Mouse (Mus musculus): ENCODE measurements around the gene Zfp661. TPM values are rescaled to one million over a fixed set of nuclear protein-coding genes. Genes with fewer than 3 reads are reported as not detected.
"Not testable (repeated sequence)": the region's sequence is repeated elsewhere in the genome, so short reads cannot be mapped to it uniquely, and the experiment has no call there.

Zfp661 gene
- polyA plus RNA-seq, 1 experiment = 4.1 TPM

DNA sequence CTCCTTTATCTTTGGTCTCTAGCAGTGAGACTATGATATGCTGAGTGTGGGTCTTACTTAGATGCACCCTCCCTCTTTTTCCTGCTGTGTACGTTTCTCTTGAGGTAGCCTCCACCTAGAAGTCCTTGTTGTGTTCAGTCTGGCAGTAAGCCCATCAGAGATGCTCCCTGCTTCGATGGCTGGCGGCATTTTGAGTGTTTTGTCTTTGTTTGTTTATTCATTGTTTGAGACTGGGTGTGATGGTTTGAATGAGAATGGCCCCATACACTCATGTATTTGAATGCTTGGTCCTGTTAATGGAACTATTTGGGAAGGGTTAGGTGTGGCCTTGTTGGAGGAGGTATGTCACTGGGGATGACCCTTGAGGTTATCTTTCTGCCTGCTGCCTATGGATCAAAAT is 18.3 kb upstream of the Zfp661 start:
- no peak for TF ChIP-seq CTCF (conservative IDR thresholded peaks at IDR 0.05; ENCODE audit: insufficient read depth, insufficient read length, low read depth, low read length)
- TF ChIP-seq POLR2A (IDR thresholded peaks at IDR 0.05; ENCODE audit: low read depth, low read length) = no peak
- no peak overlapping the region for H3K27ac ChIP-seq (ENCODE audit: insufficient read depth, low read depth, low read length)
- peaks cover 4% of the 10 kb centered on the region for H3K36me3 ChIP-seq (ENCODE audit: control insufficient read depth, insufficient read depth, low read length)
- DNase-seq = no peak
- no peak overlapping the region for H3K4me3 ChIP-seq (ENCODE audit: insufficient read depth, low read depth, low read length)
- H3K27me3 ChIP-seq (replicated peaks; ENCODE audit: control insufficient read depth, insufficient read depth, low read length) = no peaks in the 10 kb centered on the region
- WGBS = 95% methylated on average over 3 of the region's 3 CpGs
- peaks cover 3% of the 10 kb centered on the region; the same call in 1 of the 2 replicates for H3K4me1 ChIP-seq (ENCODE audit: control insufficient read depth, insufficient read depth, low read length)

DNA sequence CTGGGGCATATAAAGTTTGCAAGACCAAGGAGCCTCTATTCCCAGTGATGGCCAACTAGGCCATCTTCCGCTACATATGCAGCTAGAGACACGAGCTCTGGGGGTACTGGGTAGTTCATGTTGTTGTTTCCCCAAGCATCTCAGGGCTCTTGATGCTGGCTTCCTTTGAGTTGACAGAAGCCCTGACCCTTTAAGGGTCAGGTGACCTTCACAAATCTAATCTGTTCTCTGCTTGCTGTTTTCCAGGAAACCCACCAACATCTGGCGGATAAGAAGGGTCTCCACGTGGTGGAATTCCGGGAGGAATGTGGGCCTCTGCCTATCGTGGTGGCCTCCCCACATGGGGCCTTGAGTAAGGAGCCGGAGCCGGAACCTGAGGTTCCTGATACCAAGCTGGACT is 16.5 kb upstream of the Zfp661 start:
- 88% methylated on average over 6 of the region's 8 CpGs for WGBS
- not testable (repeated sequence) for H3K4me3 ChIP-seq (ENCODE audit: insufficient read depth, low read depth, low read length); DNase-seq; H3K27ac ChIP-seq (ENCODE audit: insufficient read depth, low read depth, low read length); H3K36me3 ChIP-seq (ENCODE audit: control insufficient read depth, insufficient read depth, low read length); H3K27me3 ChIP-seq (replicated peaks; ENCODE audit: control insufficient read depth, insufficient read depth, low read length); H3K4me1 ChIP-seq (ENCODE audit: control insufficient read depth, insufficient read depth, low read length)

DNA sequence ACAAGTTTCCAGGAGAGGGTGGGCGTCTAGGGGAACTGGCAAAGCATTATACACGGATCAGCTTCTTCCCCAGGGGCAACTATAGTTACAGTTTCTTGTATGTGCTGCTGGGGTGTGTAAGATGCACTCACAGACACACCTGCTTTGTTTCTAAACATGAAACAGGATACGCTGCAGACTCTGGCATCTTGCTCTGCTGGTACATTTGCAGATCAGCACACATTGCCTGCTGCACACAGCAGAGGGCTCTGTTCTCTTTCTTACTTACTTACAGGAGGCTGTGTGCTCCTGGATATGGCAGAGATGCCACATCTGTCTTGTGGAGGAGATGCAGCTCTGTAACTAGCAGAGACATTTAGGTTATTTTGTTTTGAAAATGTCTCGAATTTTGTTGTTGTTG is 3.9 kb upstream of the Zfp661 start:
- 59% methylated on average over 4 of the region's 4 CpGs for WGBS
- peak; percentile 38 for DNase-seq
- Histone ChIP-seq H3K36me3 (ENCODE audit: control insufficient read depth, insufficient read depth, low read length) (no peaks in the 10 kb centered on the region), H3K27me3 (replicated peaks; ENCODE audit: control insufficient read depth, insufficient read depth, low read length) (no peaks in the 10 kb centered on the region), H3K4me1 (ENCODE audit: control insufficient read depth, insufficient read depth, low read length) (peaks cover 17% of the 10 kb centered on the region; the same call in 1 of the 2 replicates), H3K27ac (ENCODE audit: insufficient read depth, low read depth, low read length) (no peak overlapping the region), H3K4me3 (ENCODE audit: insufficient read depth, low read depth, low read length) (no peak overlapping the region)
- TF ChIP-seq CTCF (conservative IDR thresholded peaks at IDR 0.05; ENCODE audit: insufficient read depth, insufficient read length, low read depth, low read length) (peak; percentile 39; the same call in 1 of the 2 replicates), POLR2A (IDR thresholded peaks at IDR 0.05; ENCODE audit: low read depth, low read length) (no peak)

DNA sequence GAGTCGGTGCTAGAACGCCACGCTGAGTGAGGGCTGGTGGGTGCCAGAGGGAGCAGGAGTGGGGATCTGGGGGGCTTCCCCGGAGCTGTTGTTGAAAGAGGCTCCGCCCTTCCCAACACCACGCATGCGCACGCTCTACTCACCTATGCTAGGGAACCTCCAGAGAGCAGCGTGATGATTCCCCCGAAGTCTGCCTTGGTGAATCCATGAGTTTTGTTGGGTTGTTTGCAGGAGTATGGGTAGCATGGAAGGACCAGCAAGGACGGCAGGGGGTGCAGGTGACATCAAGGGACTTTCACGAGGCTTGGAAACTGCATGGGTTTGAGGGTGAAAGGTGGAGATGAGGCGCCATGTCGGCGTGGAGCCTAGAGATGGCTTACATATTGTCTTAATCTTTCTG is 3.3 kb upstream of the Zfp661 start:
- DNase-seq = no peak
- TF ChIP-seq POLR2A (IDR thresholded peaks at IDR 0.05; ENCODE audit: low read depth, low read length) (no peak), CTCF (conservative IDR thresholded peaks at IDR 0.05; ENCODE audit: insufficient read depth, insufficient read length, low read depth, low read length) (no peak)
- Histone ChIP-seq H3K27ac (ENCODE audit: insufficient read depth, low read depth, low read length) (no peak overlapping the region), H3K27me3 (replicated peaks; ENCODE audit: control insufficient read depth, insufficient read depth, low read length) (no peaks in the 10 kb centered on the region), H3K4me3 (ENCODE audit: insufficient read depth, low read depth, low read length) (no peak overlapping the region; the same call in 1 of the 2 replicates), H3K36me3 (ENCODE audit: control insufficient read depth, insufficient read depth, low read length) (no peaks in the 10 kb centered on the region), H3K4me1 (ENCODE audit: control insufficient read depth, insufficient read depth, low read length) (peaks cover 17% of the 10 kb centered on the region; the same call in 1 of the 2 replicates)
- WGBS = 71% methylated on average over 15 of the region's 15 CpGs

DNA sequence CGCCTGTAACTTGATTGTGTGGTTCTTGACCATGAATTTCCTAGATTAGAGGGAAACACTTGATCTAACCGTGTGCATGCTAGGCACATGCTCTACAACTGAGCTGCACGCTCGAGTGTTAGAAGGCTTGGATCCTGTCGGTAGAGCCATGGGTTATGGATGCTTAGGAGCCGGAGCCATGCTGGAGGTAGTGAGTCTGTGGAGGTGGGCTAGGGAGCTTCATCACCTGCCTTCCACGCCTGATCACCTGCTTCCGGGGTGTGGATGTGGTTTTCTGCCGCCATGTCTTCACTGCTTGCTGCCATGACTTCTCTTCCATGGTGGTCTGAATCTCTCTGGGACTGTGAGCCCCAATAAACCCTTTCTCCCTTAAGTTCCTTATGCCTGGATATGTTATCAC is 2.0 kb upstream of the Zfp661 start:
- Histone ChIP-seq H3K36me3 (ENCODE audit: control insufficient read depth, insufficient read depth, low read length) (no peaks in the 10 kb centered on the region), H3K4me3 (ENCODE audit: insufficient read depth, low read depth, low read length) (no peak overlapping the region), H3K4me1 (ENCODE audit: control insufficient read depth, insufficient read depth, low read length) (peaks cover 17% of the 10 kb centered on the region; the same call in 1 of the 2 replicates), H3K27me3 (replicated peaks; ENCODE audit: control insufficient read depth, insufficient read depth, low read length) (no peaks in the 10 kb centered on the region), H3K27ac (ENCODE audit: insufficient read depth, low read depth, low read length) (no peak overlapping the region)
- WGBS = 92% methylated on average over 9 of the region's 9 CpGs
- no peak for DNase-seq
- no peak for TF ChIP-seq POLR2A (IDR thresholded peaks at IDR 0.05; ENCODE audit: low read depth, low read length)
- no peak for TF ChIP-seq CTCF (conservative IDR thresholded peaks at IDR 0.05; ENCODE audit: insufficient read depth, insufficient read length, low read depth, low read length)

DNA sequence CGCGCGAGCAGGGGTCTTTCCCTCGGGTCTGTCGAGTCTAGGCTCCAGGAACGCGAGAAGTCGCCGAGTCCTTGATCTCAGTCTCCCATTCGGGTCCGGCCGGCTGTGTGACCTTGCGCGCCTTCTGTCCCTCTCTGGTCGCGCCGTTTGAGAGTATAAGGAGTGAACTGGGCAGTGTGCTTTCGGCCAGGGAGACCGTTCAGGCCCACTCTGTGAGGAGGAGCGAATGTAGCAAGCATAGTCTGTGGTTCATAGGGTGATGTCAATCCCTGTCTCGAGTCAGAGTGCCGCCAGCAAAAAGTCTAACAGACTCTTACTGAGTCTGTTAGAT is 585 bp upstream of the Zfp661 start:
- H3K4me3 ChIP-seq (ENCODE audit: insufficient read depth, low read depth, low read length) = peak overlapping the region; percentile 82
- WGBS = under 1% methylated on average over 22 of the region's 22 CpGs

DNA sequence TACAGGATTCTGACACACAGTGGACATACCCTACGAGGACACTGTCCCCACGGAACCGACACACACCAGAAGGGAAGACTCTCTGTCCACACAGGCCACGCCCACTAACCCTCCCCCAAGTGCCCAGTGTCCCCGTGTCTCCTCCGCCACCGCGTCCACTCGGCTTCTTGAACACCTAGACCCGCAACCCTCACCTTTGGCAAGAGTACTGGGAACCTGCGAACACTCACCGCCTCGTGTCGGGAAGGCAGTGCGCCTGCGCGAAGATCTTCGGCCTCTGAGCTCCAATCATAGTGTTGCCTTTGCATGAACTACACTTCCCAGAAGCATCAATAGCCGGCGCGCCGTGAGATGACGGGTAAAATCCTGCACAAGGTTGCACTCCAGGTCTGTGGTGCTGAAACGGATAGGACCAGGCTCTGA is 2.4 kb downstream of the Zfp661 start:
- Histone ChIP-seq H3K4me3 (ENCODE audit: insufficient read depth, low read depth, low read length) (peak overlapping the region; percentile 69), H3K27ac (ENCODE audit: insufficient read depth, low read depth, low read length) (no peak overlapping the region), H3K4me1 (ENCODE audit: control insufficient read depth, insufficient read depth, low read length) (peaks cover 13% of the 10 kb centered on the region; the same call in 1 of the 2 replicates), H3K27me3 (replicated peaks; ENCODE audit: control insufficient read depth, insufficient read depth, low read length) (no peaks in the 10 kb centered on the region), H3K36me3 (ENCODE audit: control insufficient read depth, insufficient read depth, low read length) (no peaks in the 10 kb centered on the region)
- WGBS = 0% methylated on average over 24 of the region's 24 CpGs
- peak; percentile 98 for DNase-seq
- peak; percentile 68 for TF ChIP-seq POLR2A (IDR thresholded peaks at IDR 0.05; ENCODE audit: low read depth, low read length)
- TF ChIP-seq CTCF (conservative IDR thresholded peaks at IDR 0.05; ENCODE audit: insufficient read depth, insufficient read length, low read depth, low read length) = no peak

More for the DNA sequence above, 585 bp upstream of the Zfp661 start:
- H3K4me1 ChIP-seq (ENCODE audit: control insufficient read depth, insufficient read depth, low read length) = peaks cover 17% of the 10 kb centered on the region; the same call in 1 of the 2 replicates
- no peak for DNase-seq
- H3K27me3 ChIP-seq (replicated peaks; ENCODE audit: control insufficient read depth, insufficient read depth, low read length) = no peaks in the 10 kb centered on the region
- H3K36me3 ChIP-seq (ENCODE audit: control insufficient read depth, insufficient read depth, low read length) = no peaks in the 10 kb centered on the region
- H3K27ac ChIP-seq (ENCODE audit: insufficient read depth, low read depth, low read length) = peak overlapping the region; percentile 96
- TF ChIP-seq POLR2A (IDR thresholded peaks at IDR 0.05; ENCODE audit: low read depth, low read length) = no peak
- TF ChIP-seq CTCF (conservative IDR thresholded peaks at IDR 0.05; ENCODE audit: insufficient read depth, insufficient read length, low read depth, low read length) = no peak

DNA sequence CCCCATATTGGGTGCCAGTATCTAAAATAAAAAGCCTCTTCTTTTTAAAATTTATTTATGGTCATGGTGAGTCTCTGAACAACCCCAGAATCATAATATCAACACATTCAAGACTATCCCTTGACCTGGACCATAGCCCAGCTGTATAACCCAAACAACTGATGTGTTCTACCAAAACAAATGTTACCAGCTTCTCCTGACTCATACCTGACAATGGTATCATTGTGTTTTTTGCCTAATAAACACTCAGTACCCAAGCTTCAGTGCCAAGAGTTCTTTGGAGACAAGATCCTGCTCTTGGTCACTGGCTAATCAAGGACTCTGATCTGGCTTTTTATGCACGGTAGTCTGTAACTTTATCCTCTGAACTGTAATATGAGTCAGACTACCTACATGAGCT is 13.6 kb downstream of the Zfp661 start:
- Histone ChIP-seq H3K4me3 (ENCODE audit: insufficient read depth, low read depth, low read length) (no peak overlapping the region), H3K27me3 (replicated peaks; ENCODE audit: control insufficient read depth, insufficient read depth, low read length) (no peaks in the 10 kb centered on the region), H3K4me1 (ENCODE audit: control insufficient read depth, insufficient read depth, low read length) (no peaks in the 10 kb centered on the region), H3K36me3 (ENCODE audit: control insufficient read depth, insufficient read depth, low read length) (no peaks in the 10 kb centered on the region), H3K27ac (ENCODE audit: insufficient read depth, low read depth, low read length) (no peak overlapping the region)
- TF ChIP-seq POLR2A (IDR thresholded peaks at IDR 0.05; ENCODE audit: low read depth, low read length) = no peak
- TF ChIP-seq CTCF (conservative IDR thresholded peaks at IDR 0.05; ENCODE audit: insufficient read depth, insufficient read length, low read depth, low read length) = no peak
- no peak for DNase-seq
- 21% methylated on average over 1 of the region's 1 CpGs for WGBS

Measured in kidney, adult 2 months (tissue).